Mouse (Mus musculus) myocyte (in vitro differentiated cells): ENCODE data around the gene Asic2.

Source experiments
- MAX ChIP-seq: IDR thresholded peaks from one replicate; pipeline ENCODE4 v1.6.1; 2011; ENCODE audit warnings: low read depth, mild to moderate bottlenecking, control low read depth
- MYOD1 ChIP-seq, 3 experiments: IDR thresholded peaks; one replicate each; pipeline ENCODE4 v1.6.1; 2011; ENCODE audit warnings: control low read depth in 2 of 3, low read depth in 2 of 3, mild to moderate bottlenecking in 2 of 3, moderate library complexity in 1 of 3; ENCODE audit not compliant: insufficient read length in 2 of 3, control insufficient read depth in 1 of 3
- POLR2A ChIP-seq: IDR thresholded peaks from one replicate; pipeline ENCODE4 v1.6.1; 2011; ENCODE audit warnings: low read depth, mild to moderate bottlenecking, control low read depth, moderate library complexity; ENCODE audit not compliant: insufficient read length
- POLR2AphosphoS2 ChIP-seq: IDR thresholded peaks from one replicate; pipeline ENCODE4 v1.6.1; 2011; ENCODE audit warnings: low read depth, control low read depth; ENCODE audit not compliant: insufficient read length
- TCF12 ChIP-seq: IDR thresholded peaks from one replicate; pipeline ENCODE4 v1.6.1; 2011; ENCODE audit warnings: mild to moderate bottlenecking, control low read depth; ENCODE audit not compliant: poor library complexity, insufficient read depth, severe bottlenecking
- USF1 ChIP-seq: IDR thresholded peaks from one replicate; pipeline ENCODE4 v1.6.1; 2011; ENCODE audit warnings: low read depth, mild to moderate bottlenecking, control low read depth, moderate library complexity

DNA sequence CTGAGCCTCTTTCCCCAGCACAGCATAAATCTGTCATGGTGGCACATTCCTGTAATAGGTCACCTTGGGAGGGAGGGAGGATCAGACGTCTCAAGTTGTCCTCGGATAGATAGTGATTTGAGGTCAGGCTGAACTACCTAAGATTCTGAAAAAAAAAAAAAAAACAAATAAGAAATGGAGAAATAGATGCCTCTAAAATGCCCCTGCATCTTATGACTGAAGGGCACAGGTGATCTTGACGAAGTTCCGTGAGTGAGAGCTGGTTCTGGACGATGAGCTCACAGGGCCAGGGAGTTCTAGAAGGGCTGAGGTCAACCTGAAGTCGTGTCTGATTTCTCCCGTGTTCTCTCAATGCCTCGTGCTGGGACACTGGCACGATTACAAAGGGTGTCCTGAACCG lies 1110.2 kb downstream of the Asic2 start, which contains the start of gene Spaca3:
- no peak for TF ChIP-seq POLR2A
- TF ChIP-seq POLR2AphosphoS2: no peak
- no peak for TF ChIP-seq TCF12
- no peak for TF ChIP-seq MYOD1 (IDR thresholded peaks at IDR 0.05; ENCODE audit: control insufficient read depth in 1 of 3, insufficient read length in 2 of 3, low read depth in 2 of 3)
- no peak for TF ChIP-seq MAX
- no peak for TF ChIP-seq USF1
